Mouse (Mus musculus) neutrophil, adult 83 days (primary cell): ENCODE data around the gene Olfr1246. TPM values are rescaled to one million over a fixed set of nuclear protein-coding genes. Genes with fewer than 3 reads are reported as not detected.

Experiments used
- total RNA-seq, 2 experiments: library from RNA; stranded (reverse); gene quantifications; one replicate each; pipeline ENCODE4 v1.2.4; 2023

Gene Olfr1246
- total RNA-seq: not detected

DNA sequence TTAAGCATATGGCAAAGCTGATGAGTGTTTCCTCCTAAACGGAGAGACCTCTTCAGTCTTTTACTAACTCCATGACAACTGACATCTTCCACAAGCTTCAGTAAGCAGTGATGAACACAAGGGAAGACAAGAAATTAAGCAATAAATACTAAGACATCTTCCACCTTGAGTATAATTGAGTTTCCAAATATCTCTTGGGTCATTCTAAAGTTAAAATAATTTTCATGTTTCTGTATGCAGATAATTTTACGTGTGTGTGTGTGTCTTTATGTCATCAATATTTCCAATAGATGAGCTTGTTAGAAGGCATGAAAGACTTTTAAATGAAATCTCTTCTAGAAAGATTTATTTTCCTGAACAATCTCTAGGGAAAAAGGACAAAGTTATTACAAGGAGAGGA is at the start of gene Olfr1246:
Gene Olfr1246, minus strand, starts transcription at position 101 of the 400 bp plus-strand sequence.

DNA sequence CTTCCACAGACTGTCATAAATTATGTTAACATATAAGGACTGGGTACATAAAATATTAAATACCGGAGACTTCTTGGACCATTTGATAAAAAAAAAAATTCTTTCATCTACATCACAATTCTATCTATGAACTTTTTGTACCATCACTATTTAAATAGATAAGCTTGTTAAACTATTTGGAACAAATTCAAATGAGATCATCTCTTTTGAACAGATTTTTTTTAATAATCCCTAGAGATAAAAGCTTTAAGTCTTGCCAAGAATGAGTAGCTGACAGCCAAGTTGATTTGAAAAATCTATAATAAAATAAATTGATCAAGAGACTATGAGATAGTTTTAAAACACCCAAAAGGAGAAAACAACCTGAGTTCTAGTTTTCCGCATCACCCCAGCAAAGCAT is 41.9 kb upstream of the Olfr1246 start, which contains the start of gene Olfr1249:
Gene Olfr1249, minus strand, starts transcription at position 101 of the 400 bp plus-strand sequence.

DNA sequence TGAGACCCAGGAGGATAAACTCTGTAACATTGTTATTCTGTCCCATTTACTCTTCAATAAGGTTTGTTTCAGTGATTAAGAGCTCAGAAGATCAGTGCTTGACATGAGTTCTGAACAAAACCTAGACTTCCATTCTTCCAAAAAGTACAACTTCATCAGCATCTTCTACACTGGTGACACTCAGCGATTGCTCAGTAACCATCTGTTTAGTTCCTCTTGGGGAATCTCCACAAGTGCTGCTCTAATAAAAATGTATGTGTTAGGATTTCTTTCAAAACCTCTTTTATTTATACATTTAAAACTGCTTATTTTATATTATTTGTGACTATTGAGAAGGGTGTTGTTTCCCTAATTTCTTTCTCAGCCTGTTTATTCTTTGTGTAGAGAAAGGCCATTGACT is 25.2 kb upstream of the Olfr1246 start, which contains the start of gene Olfr1248:
Gene Olfr1248, minus strand, starts transcription at position 101 of the 400 bp plus-strand sequence.

DNA sequence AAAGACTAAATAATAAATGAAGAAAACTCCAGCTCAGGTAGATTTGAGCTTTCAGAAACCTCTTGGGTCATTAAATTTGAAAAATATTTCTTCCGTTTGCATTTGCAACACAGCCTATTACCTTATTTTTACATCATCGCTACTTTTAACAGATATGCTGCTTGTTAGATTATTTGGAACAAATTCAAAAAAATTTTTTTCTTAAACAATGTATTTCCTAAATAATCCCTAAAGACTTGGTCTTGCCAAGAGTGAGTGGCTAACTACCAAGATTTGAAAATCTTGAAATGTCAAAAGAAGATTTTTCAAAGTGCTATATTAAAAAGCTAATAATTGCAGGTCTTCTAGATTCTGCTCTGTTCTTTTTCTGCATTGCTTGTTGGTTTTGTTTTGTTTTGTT is 21.1 kb upstream of the Olfr1246 start, which contains the start of gene Olfr1247:
Gene Olfr1247, minus strand, starts transcription at position 101 of the 400 bp plus-strand sequence.

DNA sequence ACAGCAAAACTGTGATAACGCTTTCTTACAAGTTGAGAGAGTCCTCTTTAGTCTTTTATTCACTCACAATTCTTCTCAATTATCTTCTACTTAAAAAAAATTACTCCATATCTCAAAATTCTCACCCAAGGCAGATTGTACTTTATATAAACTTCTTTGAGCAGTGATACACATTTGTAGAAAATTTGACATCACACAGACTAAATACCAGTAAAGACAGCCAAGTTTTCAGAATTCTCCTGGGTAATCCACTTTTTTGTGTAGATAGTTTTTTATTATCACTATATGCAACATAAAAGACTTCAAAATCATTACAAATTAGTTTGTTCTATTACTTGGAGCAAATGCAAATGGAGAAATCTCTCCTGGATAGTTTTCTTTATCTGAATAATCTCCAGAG is 14.6 kb downstream of the Olfr1246 start, which contains the start of gene Olfr1245:
Gene Olfr1245, minus strand, starts transcription at position 101 of the 400 bp plus-strand sequence.

Other genes starting within 250 kb of the Olfr1246 start
- not detected for gene Olfr1234, start 228.3 kb downstream of the Olfr1246 start, total RNA-seq
- gene Olfr1238, start 183.5 kb downstream of the Olfr1246 start, total RNA-seq: not detected
- not detected for gene Olfr1239, start 172.8 kb downstream of the Olfr1246 start, total RNA-seq
- not detected for gene Olfr1240, start 150.2 kb downstream of the Olfr1246 start, total RNA-seq
- gene Olfr1241, start 106.0 kb downstream of the Olfr1246 start, total RNA-seq: not detected
- not detected for gene Olfr1242, start 94.8 kb downstream of the Olfr1246 start, total RNA-seq
- gene Olfr1243, start 61.7 kb downstream of the Olfr1246 start, total RNA-seq: not detected
- gene Olfr1245, start 14.7 kb downstream of the Olfr1246 start, total RNA-seq: not detected
- under 1 TPM; 0.13 to 0.15 TPM for gene Olfr1247, start 21.0 kb upstream of the Olfr1246 start, total RNA-seq
- not detected for gene Olfr1248, start 25.1 kb upstream of the Olfr1246 start, total RNA-seq
- not detected for gene Olfr1249, start 41.8 kb upstream of the Olfr1246 start, total RNA-seq
- gene Olfr1250, start 68.3 kb upstream of the Olfr1246 start, total RNA-seq: not detected
- not detected for gene Olfr1251, start 78.8 kb upstream of the Olfr1246 start, total RNA-seq
- not detected for gene Olfr1252, start 131.9 kb upstream of the Olfr1246 start, total RNA-seq
- not detected for gene Olfr1253, start 163.9 kb upstream of the Olfr1246 start, total RNA-seq
- not detected for gene Olfr1254, start 200.5 kb upstream of the Olfr1246 start, total RNA-seq
- not detected for gene Olfr1255, start 218.9 kb upstream of the Olfr1246 start, total RNA-seq
- not detected for gene Olfr1256, start 248.4 kb upstream of the Olfr1246 start, total RNA-seq